Mouse (Mus musculus): ENCODE measurements at regions not wholly inside any gene's neighbourhood (a gene's known extent, or its start where the extent isn't known, plus 50 kb on each side); places are given as distances from the start of the nearest gene placed in this dataset.

DNA sequence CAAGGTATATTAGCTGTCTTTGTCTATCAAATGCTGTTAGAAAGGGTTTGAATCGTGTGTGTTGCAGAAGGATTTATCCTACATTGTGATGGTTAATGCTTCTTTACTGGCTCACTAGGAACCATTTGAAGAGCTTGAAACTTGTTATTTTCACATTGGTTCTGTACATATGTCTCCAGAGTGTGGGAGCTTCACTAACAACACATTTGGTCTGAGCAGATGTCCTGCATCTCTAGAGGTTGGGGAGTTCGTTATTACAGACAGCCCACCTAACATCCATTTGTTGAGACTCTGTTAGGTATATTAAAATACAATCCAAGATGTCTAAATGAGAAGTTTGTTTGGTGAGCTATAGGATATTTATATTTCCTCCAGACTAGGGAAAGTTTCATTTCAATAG is 244.0 kb upstream of the Dph6 start:
- no peak for ATAC-seq (ENCODE audit: extremely low read depth, insufficient number of reproducible peaks, low FRiP score, low TSS enrichment)
- Histone ChIP-seq H3K36me3 (no peaks in the 10 kb centered on the region), H3K4me2 (no peak overlapping the region), H3K27ac (replicated peaks) (no peak overlapping the region), H3K4me3 (no peak overlapping the region), H3K9me3 (no peaks in the 10 kb centered on the region), H3K4me1 (no peaks in the 10 kb centered on the region), H3K9ac (no peak overlapping the region), H3K27me3 (replicated peaks) (no peaks in the 10 kb centered on the region)
- WGBS, result 77% methylated on average over 2 of the region's 2 CpGs

- H3K9ac ChIP-seq, result no peak overlapping the region
- WGBS, result 67% methylated on average over 7 of the region's 7 CpGs
- H3K4me1 ChIP-seq, result peaks cover 11% of the 10 kb centered on the region; the same call in 1 of the 2 replicates
- H3K27me3 ChIP-seq (replicated peaks), result no peaks in the 10 kb centered on the region
- no peak overlapping the region for H3K27ac ChIP-seq (replicated peaks)
- no peaks in the 10 kb centered on the region for H3K9me3 ChIP-seq
- H3K4me2 ChIP-seq, result no peak overlapping the region
- ATAC-seq (ENCODE audit: extremely low read depth, insufficient number of reproducible peaks, low FRiP score, low TSS enrichment), result no peak
- no peak overlapping the region for H3K4me3 ChIP-seq
- no peaks in the 10 kb centered on the region for H3K36me3 ChIP-seq
Observed at GRCm38 (mm10) chr2:114911845-114912500, 257.2 kb upstream of the Dph6 start.

DNA sequence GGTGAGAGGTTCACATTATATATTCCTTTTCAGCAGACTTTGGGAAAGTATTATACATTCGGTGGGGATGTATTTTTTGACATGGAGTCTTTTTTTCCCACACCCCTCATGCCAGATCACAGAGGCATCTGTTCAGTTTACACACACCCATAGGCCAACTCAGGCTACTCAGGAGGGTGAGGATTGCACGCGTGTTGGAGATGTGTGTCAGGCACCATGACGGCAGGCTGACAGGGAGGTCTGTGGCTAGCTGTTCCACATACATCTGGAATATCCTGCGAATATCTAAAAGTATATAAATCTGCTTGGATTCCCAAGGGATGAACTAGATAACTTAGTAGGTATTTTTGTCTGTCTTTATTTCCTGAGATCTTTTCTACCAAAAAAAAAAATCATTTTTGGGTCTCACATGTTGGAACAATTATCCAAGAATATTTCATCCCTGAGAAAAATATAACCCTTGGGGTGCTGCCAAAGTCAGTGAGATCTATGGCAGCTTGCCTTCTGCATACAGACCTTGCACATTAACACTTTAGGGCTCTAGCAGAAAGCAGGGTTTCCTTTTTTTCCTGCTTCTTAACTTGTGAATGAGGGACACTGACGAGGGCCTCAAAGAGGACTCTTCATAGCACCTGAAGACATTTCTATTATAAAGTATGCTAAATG is 260.4 kb upstream of the Dph6 start:
- H3K36me3 ChIP-seq, result no peaks in the 10 kb centered on the region
- no peaks in the 10 kb centered on the region for H3K9me3 ChIP-seq
- WGBS, result 77% methylated on average over 6 of the region's 6 CpGs
- no peak for ATAC-seq (ENCODE audit: extremely low read depth, insufficient number of reproducible peaks, low FRiP score, low TSS enrichment)
- H3K4me1 ChIP-seq, result peaks cover 11% of the 10 kb centered on the region; the same call in 1 of the 2 replicates
- no peak overlapping the region for H3K27ac ChIP-seq (replicated peaks)
- H3K27me3 ChIP-seq (replicated peaks), result no peaks in the 10 kb centered on the region
- H3K9ac ChIP-seq, result no peak overlapping the region
- no peak overlapping the region for H3K4me3 ChIP-seq
- no peak overlapping the region for H3K4me2 ChIP-seq

DNA sequence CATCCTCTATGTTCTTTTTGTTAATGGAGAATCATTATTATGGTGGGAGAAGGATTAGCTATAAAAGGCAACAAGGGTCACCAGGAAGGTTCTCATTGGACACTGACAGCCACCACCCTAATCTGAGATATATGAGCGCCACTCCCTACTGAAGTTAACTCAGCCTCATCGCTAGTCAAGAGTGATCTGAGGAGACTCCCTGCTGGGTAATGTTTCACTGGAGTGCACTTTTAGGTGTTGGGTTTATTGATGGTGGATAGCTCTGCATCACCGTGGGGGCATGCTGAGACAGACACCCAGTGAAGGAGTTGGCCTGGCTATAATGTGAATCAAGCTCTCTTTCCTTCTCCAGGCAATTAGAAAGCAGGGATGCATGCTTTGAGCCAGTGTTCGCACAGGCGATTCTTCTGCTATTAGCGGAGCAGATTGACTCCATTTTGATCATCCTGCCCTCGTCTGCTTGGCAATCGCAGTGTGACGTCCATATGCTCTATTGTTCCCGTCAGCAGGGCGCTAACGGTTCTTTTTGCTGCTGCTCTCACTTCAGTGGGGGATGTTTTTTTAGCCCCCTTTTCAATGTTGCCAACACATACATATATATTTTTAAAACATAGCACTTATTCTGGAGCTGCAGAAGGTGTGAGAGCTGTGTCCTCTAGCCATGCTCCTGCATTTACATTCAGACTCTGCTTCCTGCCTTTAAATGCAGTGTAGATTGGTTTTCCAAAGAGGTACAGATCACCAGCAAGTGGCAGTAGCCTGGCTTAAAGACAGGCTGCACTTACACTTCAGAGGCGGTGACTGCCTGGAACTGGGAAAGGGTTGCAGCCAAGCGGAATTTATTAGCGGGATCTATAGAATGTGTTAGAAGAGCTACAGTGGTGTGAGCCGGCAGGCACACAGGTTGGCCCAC is 263.9 kb upstream of the Dph6 start:
- no peak for ATAC-seq (ENCODE audit: extremely low read depth, insufficient number of reproducible peaks, low FRiP score, low TSS enrichment)
- H3K36me3 ChIP-seq, result no peaks in the 10 kb centered on the region
- 77% methylated on average over 16 of the region's 16 CpGs for WGBS
- no peaks in the 10 kb centered on the region for H3K9me3 ChIP-seq
- no peak overlapping the region for H3K9ac ChIP-seq
- H3K4me3 ChIP-seq, result no peak overlapping the region
- H3K27me3 ChIP-seq (replicated peaks), result no peaks in the 10 kb centered on the region
- no peak overlapping the region for H3K4me2 ChIP-seq
- H3K27ac ChIP-seq (replicated peaks), result no peak overlapping the region
- peaks cover 4% of the 10 kb centered on the region; the same call in 1 of the 2 replicates for H3K4me1 ChIP-seq

GRCm38 (mm10) chr2:114923911-114924310 is 269.1 kb upstream of the Dph6 start:
- Histone ChIP-seq H3K27me3 (replicated peaks) (no peaks in the 10 kb centered on the region), H3K4me1 (no peaks in the 10 kb centered on the region), H3K4me3 (no peak overlapping the region), H3K9ac (no peak overlapping the region), H3K9me3 (no peaks in the 10 kb centered on the region), H3K36me3 (no peaks in the 10 kb centered on the region), H3K27ac (replicated peaks) (no peak overlapping the region), H3K4me2 (no peak overlapping the region)
- WGBS, result 71% methylated on average over 2 of the region's 2 CpGs
- no peak for ATAC-seq (ENCODE audit: extremely low read depth, insufficient number of reproducible peaks, low FRiP score, low TSS enrichment)

GRCm38 (mm10) chr2:114935436-114935835 is 280.7 kb upstream of the Dph6 start:
- WGBS, result 76% methylated on average over 3 of the region's 3 CpGs
- no peak overlapping the region for H3K9ac ChIP-seq
- H3K4me3 ChIP-seq, result no peak overlapping the region
- H3K36me3 ChIP-seq, result no peaks in the 10 kb centered on the region
- no peaks in the 10 kb centered on the region for H3K9me3 ChIP-seq
- no peak for ATAC-seq (ENCODE audit: extremely low read depth, insufficient number of reproducible peaks, low FRiP score, low TSS enrichment)
- H3K27ac ChIP-seq (replicated peaks), result no peak overlapping the region
- H3K27me3 ChIP-seq (replicated peaks), result no peaks in the 10 kb centered on the region
- no peak overlapping the region for H3K4me2 ChIP-seq
- H3K4me1 ChIP-seq, result no peaks in the 10 kb centered on the region

DNA sequence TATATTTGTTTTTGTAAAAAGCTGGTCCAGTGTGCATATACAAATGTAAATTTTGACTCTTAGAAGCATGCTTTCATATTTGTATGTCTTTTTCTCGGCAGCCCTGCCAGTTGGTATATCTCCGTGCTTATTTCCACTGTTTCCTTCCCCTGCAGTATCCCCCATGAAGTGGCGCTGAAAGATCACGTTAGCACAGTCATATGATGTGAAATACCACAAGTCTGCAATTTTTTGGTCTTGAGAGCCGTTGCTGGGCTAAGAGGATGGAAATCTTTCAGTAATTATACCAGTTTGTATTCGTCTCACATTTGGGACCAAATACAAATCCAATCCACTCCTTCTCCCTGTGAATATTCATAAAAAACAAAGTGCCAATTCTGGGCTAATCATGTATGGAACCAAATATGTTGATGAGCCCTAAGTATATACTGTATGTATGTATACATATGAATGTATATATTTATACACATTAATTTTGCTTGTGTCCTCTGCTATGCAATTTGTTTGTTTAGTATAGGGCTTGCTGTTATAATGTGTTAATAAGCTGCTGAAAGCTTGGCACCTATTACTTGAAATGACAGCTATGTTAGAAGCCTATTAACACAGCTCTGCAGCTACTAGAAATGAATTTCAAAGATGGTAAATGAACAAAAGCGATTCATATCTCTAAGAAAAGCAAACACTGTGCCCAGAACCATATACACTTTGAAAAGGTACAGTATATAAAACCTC is 283.8 kb upstream of the Dph6 start:
- WGBS, result 57% methylated on average over 7 of the region's 7 CpGs
- H3K4me1 ChIP-seq, result no peaks in the 10 kb centered on the region
- ATAC-seq (ENCODE audit: extremely low read depth, insufficient number of reproducible peaks, low FRiP score, low TSS enrichment), result no peak

GRCm38 (mm10) chr2:114966111-114966510 is 311.3 kb upstream of the Dph6 start:
- Histone ChIP-seq H3K36me3 (no peaks in the 10 kb centered on the region), H3K9ac (no peak overlapping the region), H3K4me2 (no peak overlapping the region), H3K4me1 (no peaks in the 10 kb centered on the region), H3K4me3 (no peak overlapping the region), H3K27ac (replicated peaks) (no peak overlapping the region), H3K27me3 (replicated peaks) (no peaks in the 10 kb centered on the region), H3K9me3 (no peaks in the 10 kb centered on the region)
- no peak for ATAC-seq (ENCODE audit: extremely low read depth, insufficient number of reproducible peaks, low FRiP score, low TSS enrichment)
- 77% methylated on average over 3 of the region's 3 CpGs for WGBS

More for the DNA sequence above, 283.8 kb upstream of the Dph6 start:
- Histone ChIP-seq H3K9me3 (no peaks in the 10 kb centered on the region), H3K9ac (no peak overlapping the region), H3K27me3 (replicated peaks) (no peaks in the 10 kb centered on the region), H3K4me2 (no peak overlapping the region), H3K4me3 (no peak overlapping the region), H3K36me3 (no peaks in the 10 kb centered on the region), H3K27ac (replicated peaks) (no peak overlapping the region)

DNA sequence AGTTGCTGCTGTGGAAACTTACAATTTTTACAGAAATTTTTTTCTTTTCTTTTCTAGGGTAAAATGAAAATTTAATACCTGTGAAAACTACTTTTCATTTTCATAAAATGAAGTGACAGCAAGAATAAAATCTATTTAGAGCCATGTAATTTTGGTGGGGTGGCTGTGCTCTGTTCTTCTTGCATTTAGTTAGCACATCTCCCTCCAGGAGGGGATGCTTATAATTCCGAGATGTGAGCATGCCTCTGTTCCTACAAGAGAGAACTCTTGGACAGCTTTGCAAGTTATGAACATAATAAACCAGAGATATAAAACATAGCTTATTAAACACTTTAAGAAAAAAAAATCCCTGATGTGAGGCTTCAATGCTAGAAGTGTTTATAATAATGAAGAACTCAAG is 313.9 kb upstream of the Dph6 start:
- no peak overlapping the region for H3K9ac ChIP-seq
- H3K4me1 ChIP-seq, result no peaks in the 10 kb centered on the region
- no peak for ATAC-seq (ENCODE audit: extremely low read depth, insufficient number of reproducible peaks, low FRiP score, low TSS enrichment)
- H3K4me3 ChIP-seq, result no peak overlapping the region
- WGBS, result 61% methylated on average over 1 of the region's 1 CpGs
- no peaks in the 10 kb centered on the region for H3K36me3 ChIP-seq
- no peaks in the 10 kb centered on the region for H3K9me3 ChIP-seq
- no peaks in the 10 kb centered on the region for H3K27me3 ChIP-seq (replicated peaks)
- no peak overlapping the region for H3K27ac ChIP-seq (replicated peaks)
- H3K4me2 ChIP-seq, result no peak overlapping the region

GRCm38 (mm10) chr2:114993419-114993818 is 338.7 kb upstream of the Dph6 start:
- no peaks in the 10 kb centered on the region for H3K4me1 ChIP-seq

GRCm38 (mm10) chr2:114993882-114994281 is 339.1 kb upstream of the Dph6 start:
- no peaks in the 10 kb centered on the region for H3K27me3 ChIP-seq (replicated peaks)
- H3K27ac ChIP-seq (replicated peaks), result no peak overlapping the region
- H3K9me3 ChIP-seq, result no peaks in the 10 kb centered on the region
- no peaks in the 10 kb centered on the region for H3K36me3 ChIP-seq
- no peak for ATAC-seq (ENCODE audit: extremely low read depth, insufficient number of reproducible peaks, low FRiP score, low TSS enrichment)
- H3K4me2 ChIP-seq, result no peak overlapping the region
- H3K4me3 ChIP-seq, result no peak overlapping the region
- no peak overlapping the region for H3K9ac ChIP-seq
- 53% methylated on average over 2 of the region's 2 CpGs for WGBS
- H3K4me1 ChIP-seq, result no peaks in the 10 kb centered on the region

More at GRCm38 (mm10) chr2:114993419-114993818, 338.7 kb upstream of the Dph6 start:
- ATAC-seq (ENCODE audit: extremely low read depth, insufficient number of reproducible peaks, low FRiP score, low TSS enrichment), result no peak
- no peak overlapping the region for H3K4me2 ChIP-seq
- no peak overlapping the region for H3K4me3 ChIP-seq
- H3K9me3 ChIP-seq, result no peaks in the 10 kb centered on the region
- no peaks in the 10 kb centered on the region for H3K27me3 ChIP-seq (replicated peaks)
- H3K9ac ChIP-seq, result no peak overlapping the region
- H3K36me3 ChIP-seq, result no peaks in the 10 kb centered on the region
- no peak overlapping the region for H3K27ac ChIP-seq (replicated peaks)

Measured in heart, embryonic 13.5 days (tissue).